Mouse (Mus musculus) layer of hippocampus, postnatal 25 days (tissue): ENCODE data around the gene Pakap. TPM values are rescaled to one million over a fixed set of nuclear protein-coding genes. Genes with fewer than 3 reads are reported as not detected.

ENCODE experiments used
- DNase-seq, 2 experiments: peaks; one replicate each; pipeline ENCODE4 v3.0.0; 2022; ENCODE audit warnings: mixed read lengths in 2 of 2, low spot score in 1 of 2; ENCODE audit errors: extremely low spot score in 1 of 2
- total RNA-seq, 2 experiments: library from RNA; stranded (reverse); gene quantifications; 2 replicates each; pipeline ENCODE4 v1.2.3; 2021

Pakap gene
- total RNA-seq, 2 experiments from 2014 or later = 23.4 to 28.3 TPM

GRCm38 (mm10) chr4:57701576-57701975 lies 133.6 kb downstream of the Pakap start:
- no peak for DNase-seq

- DNase-seq = no peak
These were observed 135.8 kb downstream of the Pakap start for GRCm38 (mm10) chr4:57703574-57704470.

GRCm38 (mm10) chr4:57704575-57704974 lies 136.6 kb downstream of the Pakap start:
- DNase-seq = no peak

GRCm38 (mm10) chr4:57715849-57716248 lies 147.9 kb downstream of the Pakap start:
- no peak for DNase-seq

GRCm38 (mm10) chr4:57716735-57717134 lies 148.8 kb downstream of the Pakap start:
- DNase-seq = no peak

- DNase-seq = no peak
These were observed 149.4 kb downstream of the Pakap start, which contains the start of gene Akap2 for GRCm38 (mm10) chr4:57717354-57717753. TSS of gene Akap2 (plus strand) at chr4:57717657.

GRCm38 (mm10) chr4:57719370-57719769 lies 151.4 kb downstream of the Pakap start:
- DNase-seq = no peak

- DNase-seq = no peak
These were observed 152.9 kb downstream of the Pakap start for GRCm38 (mm10) chr4:57720869-57721361.

GRCm38 (mm10) chr4:57722296-57722695 lies 154.3 kb downstream of the Pakap start:
- no peak for DNase-seq

GRCm38 (mm10) chr4:57723659-57724058 lies 155.7 kb downstream of the Pakap start:
- DNase-seq = no peak

GRCm38 (mm10) chr4:57725569-57725968 lies 157.6 kb downstream of the Pakap start:
- no peak for DNase-seq

GRCm38 (mm10) chr4:57728611-57729183 lies 160.7 kb downstream of the Pakap start:
- no peak for DNase-seq

GRCm38 (mm10) chr4:57730047-57730446 lies 162.1 kb downstream of the Pakap start:
- DNase-seq = no peak

- DNase-seq = no peak
These were observed 163.0 kb downstream of the Pakap start for GRCm38 (mm10) chr4:57730801-57731598.

- no peak for DNase-seq
These were observed 164.4 kb downstream of the Pakap start for GRCm38 (mm10) chr4:57732351-57732750.

GRCm38 (mm10) chr4:57733445-57733844 lies 165.5 kb downstream of the Pakap start:
- peak in 1 of 2 experiments; percentile 41 for DNase-seq

GRCm38 (mm10) chr4:57735426-57735825 lies 167.4 kb downstream of the Pakap start:
- DNase-seq = no peak

GRCm38 (mm10) chr4:57738856-57739552 lies 171.0 kb downstream of the Pakap start:
- no peak for DNase-seq

- DNase-seq = no peak
These were observed 175.4 kb downstream of the Pakap start for GRCm38 (mm10) chr4:57743325-57743929.

- DNase-seq = no peak
These were observed 182.7 kb downstream of the Pakap start for GRCm38 (mm10) chr4:57750651-57751050.
